Mouse (Mus musculus) cortical plate, adult 2 months (tissue): ENCODE results near the gene Gng4.

Experiments used
- CTCF ChIP-seq: fragments of 200-500 bp; IDR thresholded peaks from 2 replicates; pipeline ENCODE4 v1.5.1; 2011; ENCODE audit warnings: mild to moderate bottlenecking, control low read depth, low read length; ENCODE audit not compliant: insufficient read depth; ENCODE audit errors: extremely low read depth
- POLR2A ChIP-seq: fragments of 200-500 bp; IDR thresholded peaks from 2 replicates; pipeline ENCODE4 v1.6.1; 2011; ENCODE audit warnings: mild to moderate bottlenecking, low read length, control low read depth; ENCODE audit not compliant: insufficient read depth; ENCODE audit errors: extremely low read depth

GRCm38 (mm10) chr13:13739232-13739631 lies 44.6 kb upstream of the Gng4 start:
- no peak for TF ChIP-seq CTCF
- no peak for TF ChIP-seq POLR2A
